Mouse (Mus musculus): ENCODE measurements at regions not wholly inside any gene's neighbourhood (a gene's known extent, or its start where the extent isn't known, plus 50 kb on each side); places are given as distances from the start of the nearest gene placed in this dataset.

DNA sequence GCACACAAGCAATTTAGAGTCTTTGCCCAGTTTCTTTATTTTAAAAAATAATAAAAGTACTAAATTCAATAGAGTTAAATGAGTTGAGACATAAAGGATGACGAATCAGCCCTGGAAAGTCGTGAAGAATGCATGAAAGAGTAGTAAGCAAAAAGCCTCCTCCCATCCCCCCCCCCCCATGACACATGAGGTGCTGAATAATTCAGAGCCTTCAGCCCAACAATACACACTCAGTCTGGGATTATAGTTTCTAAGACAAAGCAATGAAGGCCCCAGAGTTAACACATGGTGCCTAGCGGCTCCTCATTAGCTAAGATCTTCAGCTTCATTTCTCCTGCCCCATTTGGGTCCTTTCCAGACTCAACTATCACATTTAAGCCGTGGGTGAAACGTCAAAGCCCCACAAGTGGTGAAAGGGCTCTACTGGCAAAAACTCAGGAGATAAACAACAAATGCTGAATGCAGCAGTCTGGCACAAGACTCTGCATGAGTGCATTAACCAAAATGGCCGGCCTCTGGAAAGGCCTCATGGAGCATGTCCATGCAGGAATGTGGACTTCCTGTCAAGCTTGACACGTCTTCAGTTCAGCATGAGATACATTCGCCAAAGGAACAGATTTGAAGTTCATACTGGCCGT is 560.9 kb upstream of the Gm26657 start:
- in situ Hi-C loops (cut with MboI, MseI) = no loop called here

DNA sequence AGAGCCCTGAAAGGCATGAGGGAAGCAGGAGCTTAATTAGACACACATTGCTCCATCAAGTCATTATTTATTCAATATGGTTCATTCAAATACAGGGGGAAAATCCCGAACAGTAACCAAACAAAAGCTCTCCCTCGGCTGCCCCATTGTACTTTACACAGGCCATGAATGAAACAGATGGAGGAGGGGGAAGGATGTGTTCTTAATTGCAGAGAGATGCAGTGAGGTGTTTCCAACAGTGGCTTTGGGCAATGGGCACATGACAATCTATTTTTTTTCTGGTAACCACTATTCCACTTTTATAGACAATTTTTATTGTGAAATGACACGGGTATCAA is 578.6 kb upstream of the Gm26657 start:
- in situ Hi-C loops (cut with MboI, MseI) = loop anchor here (10.0 kb wide), 1 partner anchor 1454 kb away; no protein-coding TSS in a partner anchor

DNA sequence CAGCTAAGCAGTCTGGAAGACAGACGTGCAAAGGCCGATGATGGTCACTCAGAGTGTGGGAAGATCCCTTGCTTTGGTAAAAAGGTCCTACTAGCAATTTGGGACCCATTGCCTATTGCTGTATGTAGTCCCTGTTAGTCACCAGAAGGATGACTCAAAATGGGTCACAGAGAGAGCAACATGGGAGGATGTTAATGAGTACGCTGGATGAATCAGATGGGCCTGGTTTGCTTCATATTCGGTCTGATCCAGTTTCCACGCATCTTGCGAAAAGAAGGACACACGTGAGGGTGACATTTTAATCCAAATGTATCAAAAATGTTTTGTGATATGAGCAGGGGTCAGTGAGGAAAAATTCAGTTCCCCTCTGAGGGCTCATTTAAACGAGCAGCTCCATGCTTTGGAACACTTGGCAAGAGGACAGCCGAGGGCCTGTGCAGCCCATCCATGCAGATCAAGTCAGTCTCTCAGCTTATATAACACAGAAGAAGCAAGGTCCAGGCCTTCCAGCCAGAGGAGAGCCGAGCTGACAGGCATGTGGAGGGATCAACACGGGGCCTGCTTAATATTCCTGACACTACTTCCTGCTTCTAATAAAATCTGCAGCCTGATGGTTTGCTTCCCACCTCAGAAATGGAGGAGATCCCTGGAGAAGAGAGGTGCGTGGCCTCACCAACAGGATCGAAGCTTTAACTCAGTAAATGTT is 579.2 kb upstream of the Gm26657 start:
- in situ Hi-C loops (cut with MboI, MseI) = loop anchor here (10.0 kb wide), 1 partner anchor 1454 kb away; no protein-coding TSS in a partner anchor

DNA sequence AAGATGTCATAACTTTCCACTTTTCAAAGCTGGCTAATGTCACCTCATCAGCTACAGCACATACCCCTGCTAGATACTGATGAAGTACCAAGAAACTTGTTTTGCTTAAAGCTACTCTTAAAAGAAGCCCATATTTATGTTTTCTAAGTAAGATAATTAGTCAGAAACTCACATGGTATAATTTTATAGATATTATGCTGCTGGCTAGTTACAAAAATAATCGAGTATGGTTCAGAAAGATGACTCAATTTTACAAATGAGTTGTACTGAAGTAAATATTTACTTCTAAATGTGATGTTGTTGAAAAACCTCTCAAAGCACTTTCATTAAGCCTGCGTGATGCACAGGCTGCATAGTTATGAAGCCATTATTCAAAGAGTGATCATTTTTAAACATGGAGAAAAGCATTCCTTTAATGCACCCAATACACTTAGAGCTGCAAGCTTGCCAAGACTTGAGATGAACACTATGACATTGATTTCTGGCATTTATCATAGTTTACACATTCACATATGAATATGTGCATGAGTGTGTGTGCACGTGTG is 582.3 kb upstream of the Gm26657 start:
- in situ Hi-C loops (cut with MboI, MseI) = no loop called here

DNA sequence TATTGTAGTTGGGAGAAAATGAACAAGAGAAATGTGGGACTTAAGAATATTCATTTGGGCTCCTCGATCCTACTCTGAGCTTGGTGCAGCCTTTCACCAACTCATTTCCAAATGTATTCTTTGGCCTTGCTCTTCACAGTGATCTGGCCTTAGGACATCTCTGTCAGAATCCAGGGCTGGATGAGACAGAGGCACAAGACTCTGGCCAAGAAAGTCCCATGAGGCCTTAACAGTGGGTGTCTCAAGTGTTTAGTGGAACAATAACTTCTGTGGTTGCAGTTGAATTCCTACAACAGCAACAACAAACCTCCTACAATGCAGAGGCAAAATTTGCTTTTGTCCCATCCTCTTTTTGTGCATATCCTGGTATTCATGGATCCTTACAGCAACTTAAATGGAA is 589.2 kb upstream of the Gm26657 start:
- in situ Hi-C loops (cut with MboI, MseI) = no loop called here

DNA sequence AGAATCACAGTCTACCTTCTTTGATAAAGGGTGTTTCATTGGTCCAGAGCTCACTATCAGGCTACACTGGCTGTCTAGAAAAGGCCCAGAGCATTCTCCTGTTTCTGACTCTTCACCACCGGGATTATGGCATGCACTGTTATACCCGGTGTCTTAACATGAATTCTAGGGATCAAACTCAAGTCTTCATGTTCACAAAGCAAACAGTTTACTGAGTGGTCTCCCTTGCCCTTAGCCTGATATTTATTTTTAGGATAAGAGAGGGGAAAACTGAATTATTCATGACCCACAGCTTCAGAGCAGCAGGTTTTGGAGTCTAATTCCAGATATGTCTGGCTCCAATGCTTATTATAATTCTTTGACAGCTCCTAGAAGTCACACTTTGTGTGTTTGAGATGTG is 596.0 kb upstream of the Gm26657 start:
- in situ Hi-C loops (cut with MboI, MseI) = no loop called here

DNA sequence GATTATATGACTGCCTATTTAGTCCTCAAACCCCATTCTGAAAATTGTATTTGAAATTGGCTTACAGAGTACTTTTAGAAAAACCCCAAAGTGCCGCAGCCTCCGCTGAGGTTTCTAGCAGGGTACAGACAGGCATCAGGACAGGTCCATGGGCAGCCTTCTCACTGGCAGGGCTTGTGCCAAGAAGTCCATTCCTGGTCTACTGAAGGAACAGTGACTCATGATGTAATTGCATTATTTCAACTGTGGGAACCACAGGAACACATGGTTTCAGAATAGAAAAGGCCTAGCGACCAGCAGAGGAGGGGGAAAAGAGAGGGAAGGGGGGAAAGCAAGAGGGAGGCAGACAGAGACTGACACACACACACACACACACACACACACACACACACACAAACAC is 603.0 kb upstream of the Gm26657 start:
- in situ Hi-C loops (cut with MboI, MseI) = no loop called here

DNA sequence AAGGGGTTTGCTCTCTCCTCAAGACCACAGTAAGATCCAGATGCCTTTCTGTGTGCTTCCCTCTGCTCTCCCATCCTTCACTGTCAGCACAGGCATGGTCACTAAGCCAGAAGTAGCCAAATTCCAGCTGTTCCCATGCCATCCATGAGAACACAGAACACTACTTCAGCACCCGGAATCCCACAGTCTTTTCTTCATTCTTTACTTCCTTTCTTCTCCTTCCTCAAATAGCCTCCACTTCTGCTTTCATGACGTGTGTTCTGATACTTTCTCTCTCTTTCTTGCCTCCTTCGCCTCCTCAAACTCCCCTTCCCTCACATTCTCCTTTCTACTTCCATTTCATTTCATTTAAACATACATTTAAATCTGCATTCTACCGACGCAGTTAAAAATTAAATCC is 602.1 kb upstream of the Klf4 start:
- in situ Hi-C loops (cut with MboI, MseI) = no loop called here

DNA sequence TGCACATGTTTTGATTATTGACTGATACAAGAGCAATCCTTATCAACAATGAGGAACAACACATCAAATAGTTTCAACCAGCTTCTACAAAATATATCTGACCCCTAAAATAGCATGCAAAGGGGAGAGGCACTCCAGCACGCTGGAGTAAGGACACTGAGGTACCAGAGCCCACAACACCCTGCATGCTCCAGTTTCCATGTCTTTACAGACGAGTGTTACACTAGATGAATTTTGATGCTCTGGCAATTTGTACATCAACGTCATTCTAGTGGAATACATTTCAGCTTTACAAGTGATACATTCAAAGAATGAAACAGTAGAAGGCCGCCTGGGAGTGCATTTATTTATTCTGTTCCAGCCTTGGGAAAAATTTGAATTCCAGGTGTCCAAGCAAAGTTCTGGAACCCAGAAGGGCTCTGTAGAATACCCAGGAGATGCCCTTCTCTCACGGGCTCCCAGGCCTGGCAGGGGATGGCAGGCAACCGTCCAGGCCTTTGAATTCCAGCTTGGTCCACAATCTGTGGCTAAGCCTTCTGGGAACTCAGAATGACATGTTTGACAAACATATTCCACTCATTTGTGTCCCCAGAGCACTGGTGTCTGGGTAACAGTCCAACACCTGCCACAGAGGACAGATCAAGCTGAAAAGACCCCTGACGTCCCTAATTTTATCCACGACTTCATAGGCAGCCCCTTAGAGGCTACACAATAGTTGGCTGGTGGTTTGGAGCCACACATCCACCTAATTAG is 595.6 kb upstream of the Klf4 start:
- in situ Hi-C loops (cut with MboI, MseI) = no loop called here

DNA sequence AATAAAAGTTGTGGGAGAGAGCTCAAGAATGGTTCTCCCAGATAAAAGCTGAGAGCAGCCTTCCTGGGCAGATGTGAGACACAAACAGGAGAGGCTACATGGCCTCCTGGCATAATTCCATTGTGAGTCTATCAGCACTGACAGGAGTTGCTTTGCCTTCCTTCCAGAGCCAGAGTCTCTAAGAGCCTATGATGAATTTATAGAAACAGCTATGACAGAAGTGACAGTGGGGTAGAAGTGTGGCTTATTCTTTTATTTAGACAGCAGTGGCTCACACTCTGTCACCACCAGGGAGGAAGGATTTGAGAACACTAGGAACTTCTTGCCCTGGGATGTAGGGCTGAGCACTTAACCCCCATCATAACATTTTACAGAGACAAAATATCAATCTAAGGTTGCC is 592.2 kb upstream of the Klf4 start:
- in situ Hi-C loops (cut with MboI, MseI) = no loop called here

DNA sequence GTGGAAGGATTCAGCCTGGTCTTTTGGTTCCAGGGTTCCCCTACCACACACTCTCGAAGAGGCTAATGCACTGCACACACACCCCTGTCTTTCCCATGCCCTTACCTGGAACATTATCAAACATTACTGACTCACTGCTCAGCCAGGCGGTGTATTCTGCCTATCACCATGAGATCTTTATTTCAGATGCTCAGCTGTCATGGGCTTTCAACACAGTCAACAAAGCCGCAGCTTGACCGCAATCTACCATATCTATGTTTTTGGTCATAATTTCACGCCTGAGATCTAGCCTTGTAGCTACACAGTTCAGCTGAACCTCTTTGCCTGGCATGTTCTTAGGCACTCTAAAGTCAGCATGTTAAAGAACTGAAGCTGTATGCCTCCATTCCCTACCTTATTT is 589.9 kb upstream of the Klf4 start:
- in situ Hi-C loops (cut with MboI, MseI) = no loop called here

DNA sequence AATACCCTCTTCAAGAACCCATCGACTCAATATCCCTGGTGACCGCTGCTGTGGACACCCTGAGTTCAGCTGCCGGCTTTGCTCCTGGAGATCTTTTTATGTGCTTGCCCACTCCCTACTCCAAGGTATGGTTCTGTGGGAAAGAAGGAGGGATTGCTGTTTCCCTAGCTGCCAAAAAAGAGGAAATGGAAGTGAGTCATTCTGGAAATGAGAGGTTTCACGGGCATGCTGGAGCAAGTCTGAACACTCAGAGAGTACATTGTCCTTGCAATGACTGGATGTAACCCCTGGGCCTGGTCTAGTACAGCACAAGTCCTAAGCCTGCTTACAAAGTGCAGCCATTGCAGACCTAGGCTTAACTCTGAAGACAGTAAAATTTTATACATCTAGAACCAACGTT is 589.4 kb upstream of the Klf4 start:
- in situ Hi-C loops (cut with MboI, MseI) = no loop called here

DNA sequence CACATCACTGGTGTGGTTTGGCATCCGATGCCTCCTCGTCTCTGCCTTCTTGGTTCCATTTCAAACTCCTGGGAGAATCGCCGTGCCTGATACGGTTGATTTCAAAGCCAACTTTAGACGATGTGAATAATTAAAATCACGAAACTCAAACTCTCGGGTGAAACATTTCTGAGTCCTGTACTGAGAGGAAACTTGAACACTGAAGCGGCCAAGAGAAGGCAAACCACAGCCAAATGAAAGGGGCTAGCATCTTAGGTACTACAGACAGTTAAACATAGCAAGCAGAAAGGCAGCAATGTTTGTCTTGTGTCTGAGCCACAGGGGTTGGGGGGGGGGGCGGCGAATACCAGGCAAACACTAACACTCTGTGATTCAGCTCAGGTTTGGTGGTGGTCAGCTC is 588.1 kb upstream of the Klf4 start:
- in situ Hi-C loops (cut with MboI, MseI) = no loop called here

DNA sequence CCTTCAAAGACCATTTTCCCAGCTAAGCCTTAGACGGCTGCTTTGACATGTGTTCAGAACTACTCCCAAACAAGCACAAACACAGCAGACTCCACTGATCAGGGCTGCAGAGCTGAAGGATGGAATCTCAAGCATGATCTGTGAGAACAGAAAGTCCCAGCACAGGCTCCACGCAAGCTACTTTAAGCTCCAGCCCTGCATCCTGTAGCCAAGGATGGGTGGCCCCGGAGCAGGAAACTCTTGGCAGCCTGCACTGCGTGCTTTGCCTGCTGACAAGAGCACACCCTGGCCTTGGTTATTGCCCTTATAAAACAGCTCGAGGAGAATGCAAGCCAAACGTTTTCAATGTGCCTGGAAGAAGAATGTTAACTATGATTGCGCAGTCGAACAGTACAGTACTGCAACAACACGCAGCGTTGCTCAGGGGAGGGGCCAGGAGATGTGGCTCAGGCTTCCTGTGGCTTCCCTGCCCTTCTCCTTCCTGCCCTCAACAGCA is 581.5 kb upstream of the Klf4 start:
- in situ Hi-C loops (cut with MboI, MseI) = no loop called here

DNA sequence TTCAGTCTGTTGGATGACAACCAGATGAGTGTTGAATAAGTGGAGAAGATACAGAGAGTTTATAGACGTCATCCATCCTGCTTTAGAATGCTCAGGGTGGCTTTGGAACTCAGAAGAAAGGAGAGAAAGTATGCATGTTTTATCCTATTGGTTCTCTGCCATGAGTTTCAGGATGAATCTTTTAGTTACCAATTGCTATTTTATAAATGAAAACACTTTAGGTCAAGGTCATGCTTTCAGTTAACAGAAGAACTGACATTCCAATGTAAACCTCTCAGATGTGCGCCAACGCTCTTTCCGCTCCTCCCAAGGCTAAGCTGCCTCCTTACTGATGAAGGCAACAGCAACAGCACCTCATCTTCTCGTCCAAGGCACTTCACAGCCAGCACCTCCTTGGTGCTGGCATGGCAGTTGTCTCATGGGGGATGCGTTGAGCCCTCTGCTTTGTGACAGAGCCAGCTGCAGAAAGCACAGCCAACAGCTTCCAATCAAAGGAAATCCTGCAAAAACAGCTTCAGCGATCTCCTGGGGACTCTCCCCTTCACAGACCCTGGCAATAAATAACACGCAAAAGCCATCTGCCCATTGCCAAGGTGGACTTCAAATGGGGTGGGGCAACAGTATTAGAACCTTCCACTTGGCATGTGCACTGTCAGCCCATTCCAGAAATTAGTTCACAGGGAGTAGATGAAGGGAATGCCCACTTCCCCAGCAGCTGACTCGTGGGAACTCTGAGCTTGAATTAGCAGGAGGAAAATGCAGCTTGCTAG is 580.9 kb upstream of the Klf4 start:
- in situ Hi-C loops (cut with MboI, MseI) = no loop called here

DNA sequence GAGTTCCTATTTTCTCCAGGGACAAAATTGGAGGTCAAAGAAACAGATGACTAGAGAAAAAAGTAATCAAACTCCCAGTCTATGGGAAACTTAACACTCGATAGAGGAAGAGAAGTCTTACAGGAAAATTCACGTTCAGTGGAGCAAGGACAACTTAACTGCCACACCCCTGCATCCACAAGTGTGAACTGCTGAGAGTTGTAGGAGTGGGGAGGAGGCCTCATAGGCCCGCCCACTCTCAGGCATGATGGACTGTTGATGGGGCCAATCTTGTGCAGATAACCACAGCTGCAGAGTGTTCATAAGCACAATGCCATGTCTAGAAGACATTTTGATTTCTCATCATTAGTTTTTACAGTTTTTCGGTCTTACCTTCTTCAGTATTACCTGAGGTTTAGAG is 574.7 kb upstream of the Klf4 start:
- in situ Hi-C loops (cut with MboI, MseI) = no loop called here

DNA sequence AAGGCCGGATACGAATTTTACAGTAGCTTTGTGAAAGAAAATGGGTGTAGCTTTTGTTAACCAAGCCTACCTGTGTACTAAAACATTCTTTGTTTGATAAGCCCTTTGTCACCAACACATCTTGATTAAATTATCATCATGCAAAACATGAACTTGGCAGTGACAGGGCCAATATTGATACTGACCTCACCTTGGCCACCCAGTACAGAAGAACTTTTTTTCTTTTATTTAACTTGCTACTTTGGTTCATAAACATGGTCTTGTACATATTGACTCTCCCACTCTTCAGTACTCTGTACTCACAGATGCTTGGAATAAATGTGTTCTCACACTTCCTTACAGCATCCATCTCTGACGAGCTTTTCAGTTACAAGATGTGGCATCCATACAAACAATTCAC is 570.0 kb upstream of the Klf4 start:
- in situ Hi-C loops (cut with MboI, MseI) = no loop called here

DNA sequence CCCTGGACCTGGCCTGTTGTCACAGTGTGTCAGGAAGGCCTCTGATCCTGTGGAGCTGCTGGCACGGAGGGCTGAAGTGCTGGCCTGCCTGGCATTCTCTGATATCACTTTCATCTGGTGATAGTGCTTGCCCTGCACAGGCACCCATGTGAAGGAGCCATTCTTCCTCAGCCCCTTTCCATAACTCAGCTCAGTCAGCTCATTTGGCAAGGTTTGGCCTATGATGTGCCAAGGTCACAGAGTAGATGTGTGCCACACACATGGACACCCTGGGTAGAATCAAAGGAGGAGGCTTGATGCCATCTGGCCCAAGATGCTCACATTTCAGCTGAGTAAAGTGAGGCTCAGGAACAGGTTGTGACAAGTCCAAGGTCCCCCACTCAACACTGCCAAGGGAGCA is 558.5 kb upstream of the Klf4 start:
- in situ Hi-C loops (cut with MboI, MseI) = no loop called here

DNA sequence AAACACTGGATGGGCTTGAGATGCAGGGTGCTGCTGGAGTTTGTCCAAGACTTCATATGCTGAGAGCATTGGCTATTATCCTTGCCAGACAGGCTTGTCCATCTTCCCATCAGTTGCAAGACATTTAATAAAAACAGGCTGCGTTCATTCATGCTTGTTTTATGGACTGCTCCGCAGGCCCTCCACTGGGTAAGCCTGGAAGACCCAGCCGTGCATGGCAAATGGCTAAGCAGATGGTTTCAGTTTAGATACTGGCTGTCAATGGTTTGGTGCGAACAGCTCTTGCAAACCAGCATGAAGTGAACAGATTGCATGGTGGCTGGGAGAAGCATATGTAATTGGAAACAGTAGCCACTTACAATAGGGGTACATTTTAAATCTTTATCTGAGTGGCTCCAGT is 556.4 kb upstream of the Klf4 start:
- in situ Hi-C loops (cut with MboI, MseI) = no loop called here

DNA sequence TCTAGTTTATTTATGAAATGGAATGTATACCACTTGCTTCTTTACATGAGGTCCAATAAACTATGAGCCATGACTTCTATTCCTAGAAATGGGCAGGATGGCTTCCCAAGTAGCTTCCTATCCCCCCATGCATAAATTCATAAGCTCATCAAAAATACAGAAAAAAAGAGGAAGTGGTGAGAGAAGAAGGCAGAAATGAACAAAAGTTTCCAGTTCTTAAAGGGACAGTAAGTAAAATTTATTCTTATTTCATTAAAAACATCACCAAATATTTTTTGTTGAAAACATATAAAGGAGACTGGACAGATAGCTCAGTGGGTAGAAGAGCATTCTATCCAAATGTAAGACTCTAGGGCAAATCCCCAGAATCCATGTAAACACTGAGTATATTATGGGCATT is 554.0 kb upstream of the Klf4 start:
- in situ Hi-C loops (cut with MboI, MseI) = no loop called here

DNA sequence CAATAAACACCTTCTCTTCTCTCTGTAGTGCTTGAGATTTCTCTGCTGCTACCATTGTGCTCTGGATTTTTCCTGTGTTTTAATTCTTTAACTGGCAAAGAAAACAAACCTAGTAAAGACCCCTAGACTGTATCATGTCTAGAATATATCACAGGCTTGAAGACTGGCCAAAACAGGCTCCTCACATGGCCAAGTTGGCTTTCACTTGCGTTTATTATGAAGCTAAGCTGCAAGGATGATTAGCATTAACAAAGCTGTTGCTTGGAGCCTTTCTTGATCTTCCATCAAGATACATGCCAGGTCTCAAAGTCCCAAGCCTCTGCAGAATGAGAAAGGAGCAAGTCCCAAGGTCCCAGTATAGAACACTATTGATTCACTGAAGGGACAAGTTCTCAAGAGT is 551.9 kb upstream of the Klf4 start:
- in situ Hi-C loops (cut with MboI, MseI) = no loop called here

DNA sequence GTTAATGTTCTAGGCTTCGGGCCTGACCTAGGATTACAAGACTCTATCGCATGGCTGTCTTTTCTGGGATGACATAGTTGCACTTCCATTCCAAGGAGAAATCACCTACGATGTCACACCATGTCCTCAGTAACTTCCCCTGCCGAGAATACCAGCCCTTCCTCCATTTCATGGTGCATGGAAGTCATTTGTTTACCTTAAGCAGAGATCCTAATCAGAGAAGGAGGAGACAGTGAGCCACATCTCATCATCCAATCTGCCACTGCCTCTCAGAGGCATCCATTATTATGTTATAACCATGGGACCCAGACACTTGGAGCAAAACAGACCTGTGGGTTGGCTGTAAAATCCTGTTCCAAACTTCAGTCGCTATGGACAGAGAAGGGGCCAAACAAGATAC is 550.1 kb upstream of the Klf4 start:
- in situ Hi-C loops (cut with MboI, MseI) = no loop called here

Measured in T-helper 2 cell (primary cell).